Mouse (Mus musculus): ENCODE data around the gene Nectin2. TPM values are rescaled to one million over a fixed set of nuclear protein-coding genes. Genes with fewer than 3 reads are reported as not detected.

The Nectin2 gene
- total RNA-seq, 1 experiment from 2014 or later: not detected

GRCm38 (mm10) chr7:19675824-19676223 is 74.5 kb downstream of the Nectin2 start:
- peak; percentile 94 for ATAC-seq (replicated peaks; ENCODE audit: insufficient number of reproducible peaks, low FRiP score, low TSS enrichment, poor library complexity, severe bottlenecking)

GRCm38 (mm10) chr7:19673083-19673699 is 77.1 kb downstream of the Nectin2 start:
- ATAC-seq (replicated peaks; ENCODE audit: insufficient number of reproducible peaks, low FRiP score, low TSS enrichment, poor library complexity, severe bottlenecking): no peak

GRCm38 (mm10) chr7:19671511-19671910 is 78.8 kb downstream of the Nectin2 start:
- no peak for ATAC-seq (replicated peaks; ENCODE audit: insufficient number of reproducible peaks, low FRiP score, low TSS enrichment, poor library complexity, severe bottlenecking)

GRCm38 (mm10) chr7:19668947-19669721 is 81.1 kb downstream of the Nectin2 start:
- peak; percentile 71 for ATAC-seq (replicated peaks; ENCODE audit: insufficient number of reproducible peaks, low FRiP score, low TSS enrichment, poor library complexity, severe bottlenecking)

- peak; percentile 30; the same call in 1 of the 2 replicates for ATAC-seq (replicated peaks; ENCODE audit: insufficient number of reproducible peaks, low FRiP score, low TSS enrichment, poor library complexity, severe bottlenecking)
Measured at GRCm38 (mm10) chr7:19667434-19667833, 82.8 kb downstream of the Nectin2 start.

- no peak for ATAC-seq (replicated peaks; ENCODE audit: insufficient number of reproducible peaks, low FRiP score, low TSS enrichment, poor library complexity, severe bottlenecking)
Measured at GRCm38 (mm10) chr7:19666750-19667149, 83.5 kb downstream of the Nectin2 start.

Other genes starting within 250 kb of the Nectin2 start
- 3.5 to 4.4 TPM (median 4.0 TPM) in 3 replicates for gene Bloc1s3, start 242.1 kb downstream of the Nectin2 start, total RNA-seq (2017)
- gene Trappc6a, start 242.1 kb downstream of the Nectin2 start, total RNA-seq (2017): 19.9 to 35.2 TPM (median 23.4 TPM) in 3 replicates
- not detected in 3 replicates for gene Nkpd1, start 232.6 kb downstream of the Nectin2 start, total RNA-seq (2017)
- 8.9 to 26.0 TPM (median 18.8 TPM) in 3 replicates for gene Ppp1r37, start 187.4 kb downstream of the Nectin2 start, total RNA-seq (2017)
- gene Zfp296, start 173.2 kb downstream of the Nectin2 start, total RNA-seq (2017): 4.2 to 8.9 TPM (median 5.1 TPM) in 3 replicates
- gene Gemin7, start 172.9 kb downstream of the Nectin2 start, total RNA-seq (2017): 52.9 to 68.5 TPM (median 62.3 TPM) in 3 replicates
- gene Clasrp, start 146.0 kb downstream of the Nectin2 start, total RNA-seq (2017): 43.4 to 59.5 TPM (median 53.5 TPM) in 3 replicates
- 26.3 to 29.9 TPM (median 27.3 TPM) in 3 replicates for gene Relb, start 121.0 kb downstream of the Nectin2 start, total RNA-seq (2017)
- gene Clptm1, start 85.5 kb downstream of the Nectin2 start, total RNA-seq (2017): 42.6 to 53.9 TPM (median 51.1 TPM) in 3 replicates
- 221 to 583 TPM (median 515 TPM) in 3 replicates for gene Apoc2, start 72.5 kb downstream of the Nectin2 start, total RNA-seq (2017)
- gene Gm44805, start 69.1 kb downstream of the Nectin2 start, total RNA-seq (2017): not detected in 3 replicates
- gene Apoc4, start 69.0 kb downstream of the Nectin2 start, total RNA-seq (2017): 0.48 TPM in 1 of 3 replicates, not detected in the others
- 10.9 to 16.5 TPM (median 12.4 TPM) in 3 replicates for gene Apoc1, start 57.8 kb downstream of the Nectin2 start, total RNA-seq (2017)
- gene Apoe, start 51.3 kb downstream of the Nectin2 start, total RNA-seq (2017): 4,026 to 6,646 TPM (median 6,582 TPM) in 3 replicates
- 19.6 to 24.2 TPM (median 23.8 TPM) in 3 replicates for gene Tomm40, start 35.0 kb downstream of the Nectin2 start, total RNA-seq (2017)
- gene Bcam, start 20.5 kb upstream of the Nectin2 start, total RNA-seq (2017): not detected in 3 replicates
- gene Cblc, start 46.3 kb upstream of the Nectin2 start, total RNA-seq (2017): not detected in 3 replicates
- gene Bcl3, start 72.3 kb upstream of the Nectin2 start, total RNA-seq (2017): 13.7 to 16.6 TPM (median 13.9 TPM) in 3 replicates
- gene Gm19345, start 101.5 kb upstream of the Nectin2 start, total RNA-seq (2017): not detected in 3 replicates
- 0.39 TPM in 1 of 3 replicates, not detected in the others for gene Ceacam16, start 110.8 kb upstream of the Nectin2 start, total RNA-seq (2017)
- gene Ceacam19, start 137.5 kb upstream of the Nectin2 start, total RNA-seq (2017): 0.38 to 1.2 TPM (median 0.75 TPM) in 3 replicates
- gene Pvr, start 170.7 kb upstream of the Nectin2 start, total RNA-seq (2017): 8.2 to 13.6 TPM (median 12.2 TPM) in 3 replicates
- 0.75 TPM in 1 of 3 replicates, not detected in the others for gene Igsf23, start 200.3 kb upstream of the Nectin2 start, total RNA-seq (2017)
- gene Ceacam20, start 214.9 kb upstream of the Nectin2 start, total RNA-seq (2017): not detected in 3 replicates
- gene Nlrp9b, start 241.0 kb upstream of the Nectin2 start, total RNA-seq (2017): not detected in 3 replicates

Measured in monocyte, adult 5-6 weeks (primary cell).